Mouse (Mus musculus) embryo, embryonic 10 days (tissue): ENCODE results near the gene Satb2.

Source experiments
- DNase-seq: peaks from one replicate; pipeline ENCODE4 v3.0.0-alpha.2; 2015; ENCODE audit warnings: low spot score

Gene Satb2

GRCm38 (mm10) chr1:56972950-56973592 is 5.4 kb downstream of the Satb2 start:
- peak; percentile 96 for DNase-seq

- peak; percentile 78 for DNase-seq
These were observed 6.0 kb downstream of the Satb2 start for GRCm38 (mm10) chr1:56972251-56972949.

GRCm38 (mm10) chr1:56971942-56972250 is 6.6 kb downstream of the Satb2 start:
- no peak for DNase-seq

- peak; percentile 50 for DNase-seq
These were observed 7.0 kb downstream of the Satb2 start for GRCm38 (mm10) chr1:56971441-56971861.

GRCm38 (mm10) chr1:56970740-56971141 is 7.7 kb downstream of the Satb2 start:
- DNase-seq: peak; percentile 52

GRCm38 (mm10) chr1:56969364-56970360 is 8.8 kb downstream of the Satb2 start:
- DNase-seq: peak; percentile 57

- DNase-seq: no peak
These were observed 12.4 kb downstream of the Satb2 start for GRCm38 (mm10) chr1:56965879-56966579.

- DNase-seq: no peak
These were observed 14.0 kb downstream of the Satb2 start for GRCm38 (mm10) chr1:56964493-56964892.

- DNase-seq: no peak
These were observed 15.2 kb downstream of the Satb2 start for GRCm38 (mm10) chr1:56963291-56963690.

- no peak for DNase-seq
These were observed 19.5 kb downstream of the Satb2 start for GRCm38 (mm10) chr1:56958996-56959395.

- no peak for DNase-seq
These were observed 20.5 kb downstream of the Satb2 start for GRCm38 (mm10) chr1:56957942-56958341.

- no peak for DNase-seq
These were observed 21.6 kb downstream of the Satb2 start for GRCm38 (mm10) chr1:56956811-56957210.

- no peak for DNase-seq
These were observed 22.7 kb downstream of the Satb2 start for GRCm38 (mm10) chr1:56955739-56956085.

- no peak for DNase-seq
These were observed 23.3 kb downstream of the Satb2 start for GRCm38 (mm10) chr1:56955055-56955738.

GRCm38 (mm10) chr1:56953538-56953937 is 24.9 kb downstream of the Satb2 start:
- no peak for DNase-seq

GRCm38 (mm10) chr1:56951980-56952379 is 26.5 kb downstream of the Satb2 start:
- DNase-seq: no peak

GRCm38 (mm10) chr1:56951525-56951924 is 26.9 kb downstream of the Satb2 start:
- DNase-seq: no peak

GRCm38 (mm10) chr1:56939432-56939831 is 39.0 kb downstream of the Satb2 start:
- DNase-seq: no peak

GRCm38 (mm10) chr1:56938432-56938831 is 40.0 kb downstream of the Satb2 start:
- no peak for DNase-seq

- no peak for DNase-seq
These were observed 41.9 kb downstream of the Satb2 start for GRCm38 (mm10) chr1:56936554-56936953.

- peak; percentile 19 for DNase-seq
These were observed 44.6 kb downstream of the Satb2 start for GRCm38 (mm10) chr1:56933821-56934220.
